Mouse (Mus musculus) hindbrain, embryonic 10.5 days (tissue): Measurements from ENCODE around the gene Npc2. TPM values are rescaled to one million over a fixed set of nuclear protein-coding genes. Genes with fewer than 3 reads are reported as not detected.

Experiments
- DNase-seq: peaks from one replicate; pipeline ENCODE4 v3.0.0-alpha.2; 2017; ENCODE audit warnings: low spot score
- H3K27ac ChIP-seq: fragments of 300-500 bp; sonication (generic); 2 replicates; pipeline ENCODE4 v1.5.1; 2016; ENCODE audit warnings: mild to moderate bottlenecking, moderate library complexity
- H3K27me3 ChIP-seq: fragments of 300-500 bp; sonication (generic); 2 replicates; pipeline ENCODE4 v1.6.1; 2016; ENCODE audit warnings: mild to moderate bottlenecking; ENCODE audit not compliant: poor library complexity, insufficient read depth, severe bottlenecking
- H3K36me3 ChIP-seq: fragments of 300-500 bp; sonication (generic); 2 replicates; pipeline ENCODE4 v1.6.1; 2016; ENCODE audit warnings: mild to moderate bottlenecking, moderate library complexity
- H3K4me1 ChIP-seq: fragments of 300-500 bp; sonication (generic); replicated peaks from 2 replicates; pipeline ENCODE4 v1.6.1; 2016; ENCODE audit warnings: mild to moderate bottlenecking
- H3K4me3 ChIP-seq: fragments of 300-500 bp; sonication (generic); 2 replicates; pipeline ENCODE4 v1.5.1; 2016; ENCODE audit warnings: mild to moderate bottlenecking, moderate library complexity
- H3K9me3 ChIP-seq: fragments of 300-500 bp; sonication (generic); 2 replicates; pipeline ENCODE4 v1.6.1; 2016; ENCODE audit warnings: mild to moderate bottlenecking, moderate library complexity
- WGBS: fragments of 180-500 bp; shearing (Covaris S2); methylation state at CpG from one replicate; pipeline ENCODE4 v1.1.7; 2016; 5-methylcytosine and 5-hydroxymethylcytosine counted together
- polyA plus RNA-seq: library from polyadenylated mRNA; unstranded; fragments of >200 nt; fragmentation: Nextera tagmentation; extraction: Ambion mirVana; gene quantifications from 2 replicates; pipeline ENCODE4 v1.2.1, GENCODE M21; 2016

Gene Npc2
- polyA plus RNA-seq, 1 experiment from 2014 or later: 89.0 TPM

- no peak overlapping the region; the same call in 1 of the 2 replicates for H3K27ac ChIP-seq
- H3K4me1 ChIP-seq: peaks cover 52% of the 10 kb centered on the region
- no peak overlapping the region for H3K4me3 ChIP-seq
- peaks cover 7% of the 10 kb centered on the region for H3K36me3 ChIP-seq
- H3K27me3 ChIP-seq: peaks cover 7% of the 10 kb centered on the region; the same call in 1 of the 2 replicates
- DNase-seq: no peak
- 62% methylated on average over 14 of the region's 14 CpGs for WGBS
- H3K9me3 ChIP-seq: no peaks in the 10 kb centered on the region
Observed at GRCm38 (mm10) chr12:84750661-84751060, 22.3 kb downstream of the Npc2 start.

DNA sequence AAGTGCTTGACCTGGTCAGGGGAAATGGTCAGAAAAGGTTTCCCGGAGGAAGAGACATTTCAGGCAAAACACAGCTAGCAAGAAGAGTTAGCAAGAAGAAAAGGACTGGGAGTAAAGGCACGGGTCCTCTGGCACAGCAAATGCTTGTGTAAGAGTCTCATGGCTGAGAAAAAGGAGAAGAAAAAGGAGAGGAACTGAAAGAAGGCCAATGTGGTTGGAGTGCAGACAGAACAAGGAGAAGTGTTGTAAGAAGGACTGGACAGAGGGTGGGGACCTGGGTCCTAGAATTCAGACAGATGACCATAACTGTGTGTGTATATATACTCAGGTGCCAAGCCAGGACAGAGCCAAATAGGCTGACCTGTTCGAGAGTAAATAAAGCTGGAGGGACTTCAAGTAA, 24.8 kb downstream of the Npc2 start:
- Histone ChIP-seq H3K27me3 (no peaks in the 10 kb centered on the region), H3K9me3 (no peaks in the 10 kb centered on the region), H3K36me3 (no peaks in the 10 kb centered on the region), H3K4me3 (no peak overlapping the region), H3K27ac (no peak overlapping the region), H3K4me1 (peaks cover 38% of the 10 kb centered on the region)
- 75% methylated on average over 3 of the region's 3 CpGs for WGBS
- no peak for DNase-seq

DNA sequence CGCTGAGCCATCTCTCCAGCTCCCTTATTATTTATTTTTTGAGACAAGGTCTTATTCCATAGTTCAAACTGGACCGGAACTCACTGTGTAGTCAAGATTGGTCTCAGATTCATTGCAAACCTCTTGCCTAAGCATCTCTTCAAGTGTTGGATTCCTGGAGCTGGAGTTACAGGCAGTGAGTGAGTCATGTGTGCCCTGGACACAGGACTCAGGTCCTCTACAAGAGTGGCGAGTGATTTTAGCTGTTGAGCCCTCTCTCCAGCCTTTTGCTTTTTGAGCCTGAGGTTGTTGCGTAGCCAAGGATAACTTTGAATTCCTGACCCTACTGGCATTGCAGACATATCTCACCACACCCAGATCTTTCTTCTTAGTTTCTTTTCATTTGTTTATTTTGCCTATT, 27.3 kb downstream of the Npc2 start:
- Histone ChIP-seq H3K9me3 (no peaks in the 10 kb centered on the region), H3K27me3 (no peaks in the 10 kb centered on the region), H3K27ac (no peak overlapping the region), H3K36me3 (no peaks in the 10 kb centered on the region), H3K4me3 (no peak overlapping the region), H3K4me1 (peaks cover 15% of the 10 kb centered on the region)
- 64% methylated on average over 4 of the region's 4 CpGs for WGBS
- DNase-seq: no peak

DNA sequence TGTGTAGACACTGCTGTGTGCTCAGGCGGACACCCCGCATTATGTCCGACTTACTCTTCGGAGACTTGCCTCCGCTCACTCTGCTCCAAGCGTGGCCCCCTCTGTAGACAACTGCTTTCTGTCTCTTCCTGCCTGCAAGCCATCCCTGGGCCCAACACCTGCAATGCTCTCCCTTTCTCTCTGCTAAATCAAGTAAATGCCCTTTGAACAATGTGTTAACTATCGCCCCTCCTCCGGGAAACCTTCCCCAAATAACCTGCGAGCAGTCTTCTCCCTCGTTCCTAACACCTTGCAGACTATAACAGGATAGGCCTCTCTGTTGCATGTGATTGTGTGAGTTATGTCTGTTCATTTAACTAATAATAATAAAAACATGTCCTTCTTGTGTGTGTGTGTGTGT, 29.5 kb downstream of the Npc2 start:
- Histone ChIP-seq H3K4me3 (no peak overlapping the region), H3K27me3 (no peaks in the 10 kb centered on the region)
- no peak for DNase-seq

DNA sequence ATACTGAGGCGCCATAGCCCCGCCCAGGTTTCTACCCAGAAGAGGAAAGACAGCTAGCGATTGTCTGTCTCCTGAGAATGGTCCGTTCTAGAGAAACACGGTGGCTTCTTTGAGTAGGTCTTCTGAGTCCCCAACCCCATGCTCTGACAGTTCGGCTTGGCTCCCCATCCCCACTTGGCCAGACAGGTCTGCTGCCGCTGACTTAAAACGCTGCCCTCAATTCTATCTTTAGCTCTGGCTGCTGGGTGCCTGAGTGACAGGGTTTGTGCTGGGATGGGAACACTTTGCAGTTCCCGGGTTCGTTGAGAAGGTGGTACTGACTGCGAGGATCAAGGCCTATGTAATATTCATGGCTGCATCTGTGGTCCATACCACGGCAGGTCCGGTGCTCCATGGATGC, 39.6 kb downstream of the Npc2 start:
- H3K9me3 ChIP-seq: no peaks in the 10 kb centered on the region
- no peak for DNase-seq
- H3K36me3 ChIP-seq: no peaks in the 10 kb centered on the region
- no peak overlapping the region for H3K27ac ChIP-seq
- no peaks in the 10 kb centered on the region for H3K27me3 ChIP-seq
- WGBS: 81% methylated on average over 13 of the region's 13 CpGs
- H3K4me3 ChIP-seq: no peak overlapping the region
- no peaks in the 10 kb centered on the region for H3K4me1 ChIP-seq

More for the DNA sequence above, 29.5 kb downstream of the Npc2 start:
- WGBS: 89% methylated on average over 10 of the region's 10 CpGs
- Histone ChIP-seq H3K27ac (no peak overlapping the region), H3K36me3 (no peaks in the 10 kb centered on the region), H3K4me1 (peaks cover 7% of the 10 kb centered on the region; the same call in 1 of the 2 replicates), H3K9me3 (no peaks in the 10 kb centered on the region)

DNA sequence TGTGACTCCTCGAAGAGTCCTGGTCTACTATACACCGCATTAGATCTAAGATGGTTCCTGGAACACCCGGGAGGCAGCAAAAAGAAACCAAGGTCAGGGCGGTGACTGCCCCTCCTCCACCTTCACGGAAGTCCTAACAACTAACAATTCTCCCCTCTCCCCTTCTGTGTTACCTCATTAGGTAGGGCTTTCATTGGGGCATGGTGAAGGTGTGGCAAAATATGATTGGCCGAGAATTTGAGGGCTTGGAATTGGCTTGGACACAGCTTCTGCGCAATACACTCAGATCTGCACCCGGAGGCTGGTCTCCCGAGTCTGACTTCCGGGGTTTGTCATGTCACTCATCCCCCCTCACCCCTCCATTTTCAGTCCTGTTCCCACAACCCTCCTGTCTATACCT, 44.5 kb downstream of the Npc2 start:
- DNase-seq: no peak
- H3K4me3 ChIP-seq: no peak overlapping the region
- 94% methylated on average over 10 of the region's 10 CpGs for WGBS
- H3K36me3 ChIP-seq: no peaks in the 10 kb centered on the region
- H3K9me3 ChIP-seq: no peaks in the 10 kb centered on the region
- H3K4me1 ChIP-seq: no peaks in the 10 kb centered on the region
- H3K27me3 ChIP-seq: no peaks in the 10 kb centered on the region
- no peak overlapping the region for H3K27ac ChIP-seq

GRCm38 (mm10) chr12:84727434-84727833, 45.5 kb downstream of the Npc2 start:
- Histone ChIP-seq H3K9me3 (no peaks in the 10 kb centered on the region), H3K27me3 (no peaks in the 10 kb centered on the region), H3K27ac (no peak overlapping the region), H3K36me3 (no peaks in the 10 kb centered on the region), H3K4me3 (no peak overlapping the region), H3K4me1 (no peaks in the 10 kb centered on the region)
- 72% methylated on average over 5 of the region's 5 CpGs for WGBS
- no peak for DNase-seq

- H3K4me3 ChIP-seq: no peak overlapping the region
- no peaks in the 10 kb centered on the region for H3K27me3 ChIP-seq
- H3K36me3 ChIP-seq: no peaks in the 10 kb centered on the region
- no peaks in the 10 kb centered on the region for H3K9me3 ChIP-seq
- no peak overlapping the region for H3K27ac ChIP-seq
- WGBS: 46% methylated on average over 4 of the region's 4 CpGs
- no peak for DNase-seq
- H3K4me1 ChIP-seq: no peaks in the 10 kb centered on the region
Observed at GRCm38 (mm10) chr12:84726986-84727385, 46.0 kb downstream of the Npc2 start.

- no peak for DNase-seq
- no peaks in the 10 kb centered on the region for H3K36me3 ChIP-seq
- H3K9me3 ChIP-seq: no peaks in the 10 kb centered on the region
- 91% methylated on average over 4 of the region's 4 CpGs for WGBS
- H3K27me3 ChIP-seq: no peaks in the 10 kb centered on the region
- H3K4me1 ChIP-seq: no peaks in the 10 kb centered on the region
- no peak overlapping the region for H3K27ac ChIP-seq
- no peak overlapping the region for H3K4me3 ChIP-seq
Observed at GRCm38 (mm10) chr12:84726391-84726790, 46.6 kb downstream of the Npc2 start.

DNA sequence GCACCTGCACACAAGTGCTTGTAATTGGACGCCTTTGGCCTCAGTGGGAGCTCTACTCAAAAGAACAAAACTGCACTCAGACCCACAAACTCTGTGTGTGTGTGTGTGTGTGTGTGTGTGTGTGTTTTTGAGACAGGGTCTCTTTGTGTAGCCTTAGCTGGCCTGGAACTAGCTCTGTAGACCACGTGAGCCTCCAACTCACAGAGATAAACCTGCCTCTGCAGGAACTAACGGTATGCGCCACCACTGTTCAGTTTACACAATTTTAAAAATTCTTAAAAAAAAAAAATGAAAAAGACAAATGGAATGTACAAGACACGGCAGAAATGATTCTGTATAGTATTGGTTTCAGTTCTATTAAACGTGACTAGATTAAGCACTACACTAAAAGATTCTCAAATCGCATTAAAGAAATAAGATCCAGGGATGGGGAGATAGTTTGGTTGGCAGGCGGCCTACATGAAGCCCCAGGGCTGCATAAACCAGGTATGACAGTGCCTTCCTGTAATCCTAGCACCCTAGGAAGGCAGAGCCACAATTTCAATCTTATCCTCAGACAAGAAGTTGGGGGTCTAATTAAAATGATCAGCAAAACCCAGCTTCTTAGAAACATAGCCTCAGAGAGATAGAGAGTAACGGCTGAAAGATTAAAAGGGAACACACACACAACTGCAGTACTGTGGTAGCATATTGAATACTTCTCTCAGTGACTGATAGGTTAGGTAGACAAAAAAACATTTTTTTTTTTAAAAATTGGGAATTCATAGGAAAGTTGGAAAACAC, 54.3 kb downstream of the Npc2 start:
- H3K27ac ChIP-seq: no peak overlapping the region
- no peaks in the 10 kb centered on the region for H3K4me1 ChIP-seq
- H3K36me3 ChIP-seq: no peaks in the 10 kb centered on the region
- no peak overlapping the region for H3K4me3 ChIP-seq
- H3K9me3 ChIP-seq: no peaks in the 10 kb centered on the region
- no peak for DNase-seq
- no peaks in the 10 kb centered on the region for H3K27me3 ChIP-seq
- WGBS: 87% methylated on average over 9 of the region's 9 CpGs

DNA sequence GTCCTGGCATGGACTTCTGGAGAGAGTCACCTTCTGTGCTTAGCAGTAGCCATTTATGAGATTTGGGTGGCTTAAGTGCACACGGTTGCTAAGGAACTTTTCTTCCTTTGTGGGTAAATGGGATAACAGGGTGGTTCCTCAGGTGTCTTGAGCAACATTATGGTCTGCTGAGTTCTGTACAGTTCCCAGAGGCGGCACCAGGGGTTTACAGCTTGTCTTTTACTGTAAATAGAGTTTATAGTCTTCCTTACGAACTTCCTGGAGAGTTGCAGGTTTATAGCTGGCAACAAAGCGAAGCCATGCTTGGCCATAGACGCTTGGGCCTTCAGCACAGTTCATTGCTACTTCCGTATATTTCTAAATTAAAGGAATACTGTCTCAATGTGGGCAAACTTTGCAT, 58.4 kb downstream of the Npc2 start:
- 87% methylated on average over 6 of the region's 6 CpGs for WGBS
- no peaks in the 10 kb centered on the region for H3K9me3 ChIP-seq
- no peaks in the 10 kb centered on the region for H3K36me3 ChIP-seq
- DNase-seq: no peak
- no peak overlapping the region for H3K4me3 ChIP-seq
- H3K27me3 ChIP-seq: no peaks in the 10 kb centered on the region
- H3K4me1 ChIP-seq: no peaks in the 10 kb centered on the region
- no peak overlapping the region for H3K27ac ChIP-seq

GRCm38 (mm10) chr12:84709842-84710439, 63.0 kb downstream of the Npc2 start:
- no peaks in the 10 kb centered on the region for H3K36me3 ChIP-seq
- no peaks in the 10 kb centered on the region for H3K9me3 ChIP-seq
- DNase-seq: no peak
- WGBS: 35% methylated on average over 14 of the region's 14 CpGs
- H3K27me3 ChIP-seq: no peaks in the 10 kb centered on the region
- peaks cover 11% of the 10 kb centered on the region for H3K4me1 ChIP-seq
- H3K27ac ChIP-seq: no peak overlapping the region
- H3K4me3 ChIP-seq: no peak overlapping the region

- peaks cover 14% of the 10 kb centered on the region for H3K4me1 ChIP-seq
- 87% methylated on average over 4 of the region's 4 CpGs for WGBS
- peaks cover 6% of the 10 kb centered on the region; the same call in 1 of the 2 replicates for H3K27me3 ChIP-seq
- no peak overlapping the region for H3K4me3 ChIP-seq
- DNase-seq: no peak
- no peak overlapping the region for H3K27ac ChIP-seq
- no peaks in the 10 kb centered on the region for H3K36me3 ChIP-seq
- no peaks in the 10 kb centered on the region for H3K9me3 ChIP-seq
Observed at GRCm38 (mm10) chr12:84707804-84708203, 65.1 kb downstream of the Npc2 start.
